Mouse (Mus musculus): ENCODE data around the gene Cyp4a32. TPM values are rescaled to one million over a fixed set of nuclear protein-coding genes. Genes with fewer than 3 reads are reported as not detected.
A peak's percentile ranks its signal among the peaks of the same experiment; 100 is the strongest.
"Not testable (repeated sequence)": the region's sequence is repeated elsewhere in the genome, so short reads cannot be mapped to it uniquely, and the experiment has no call there.

The Cyp4a32 gene
- polyA plus RNA-seq, 1 experiment, result not detected

GRCm38 (mm10) chr4:115642967-115643754 lies 42.4 kb downstream of the Cyp4a32 start:
- H3K36me3 ChIP-seq (ENCODE audit: control insufficient read depth, insufficient read depth, low read length), result peaks cover 6% of the 10 kb centered on the region; the same call in 1 of the 2 replicates
- H3K27ac ChIP-seq (ENCODE audit: insufficient read depth, low read depth, low read length), result peak overlapping the region; percentile 89
- no peaks in the 10 kb centered on the region for H3K27me3 ChIP-seq (ENCODE audit: control insufficient read depth, insufficient read depth, low read length)
- TF ChIP-seq CTCF (IDR thresholded peaks at IDR 0.05; ENCODE audit: extremely low read depth, insufficient read length, insufficient replicate concordance, low read depth, low read length), result no peak
- TF ChIP-seq POLR2A (IDR thresholded peaks at IDR 0.05; ENCODE audit: low read depth, low read length), result no peak
- H3K4me3 ChIP-seq (ENCODE audit: low read depth, low read length), result no peak overlapping the region
- H3K4me1 ChIP-seq (ENCODE audit: control insufficient read depth, insufficient read depth, insufficient read length, low read length), result peaks cover 32% of the 10 kb centered on the region; the same call in 1 of the 2 replicates
- 12% methylated on average over 5 of the region's 5 CpGs for WGBS

- Histone ChIP-seq H3K27me3 (ENCODE audit: control insufficient read depth, insufficient read depth, low read length) (no peaks in the 10 kb centered on the region), H3K27ac (ENCODE audit: insufficient read depth, low read depth, low read length) (peak overlapping the region; percentile 77), H3K36me3 (ENCODE audit: control insufficient read depth, insufficient read depth, low read length) (peaks cover 6% of the 10 kb centered on the region; the same call in 1 of the 2 replicates), H3K4me1 (ENCODE audit: control insufficient read depth, insufficient read depth, insufficient read length, low read length) (peaks cover 36% of the 10 kb centered on the region; the same call in 1 of the 2 replicates), H3K4me3 (ENCODE audit: low read depth, low read length) (no peak overlapping the region)
- TF ChIP-seq POLR2A (IDR thresholded peaks at IDR 0.05; ENCODE audit: low read depth, low read length), result no peak
- TF ChIP-seq CTCF (IDR thresholded peaks at IDR 0.05; ENCODE audit: extremely low read depth, insufficient read length, insufficient replicate concordance, low read depth, low read length), result no peak
Measured at GRCm38 (mm10) chr4:115645371-115645770, 44.6 kb downstream of the Cyp4a32 start.

- peak within 1 kb of the TSS; percentile 58 for H3K4me3 ChIP-seq (ENCODE audit: low read depth, low read length)
- H3K27me3 ChIP-seq (ENCODE audit: control insufficient read depth, insufficient read depth, low read length), result no peaks in the 10 kb centered on the region
- no peaks in the 10 kb centered on the region for H3K36me3 ChIP-seq (ENCODE audit: control insufficient read depth, insufficient read depth, low read length)
- peak; percentile 80 for TF ChIP-seq POLR2A (IDR thresholded peaks at IDR 0.05; ENCODE audit: low read depth, low read length)
- TF ChIP-seq CTCF (IDR thresholded peaks at IDR 0.05; ENCODE audit: extremely low read depth, insufficient read length, insufficient replicate concordance, low read depth, low read length), result no peak
- WGBS, result 18% methylated on average over 9 of the region's 9 CpGs
- peaks cover 36% of the 10 kb centered on the region; the same call in 1 of the 2 replicates for H3K4me1 ChIP-seq (ENCODE audit: control insufficient read depth, insufficient read depth, insufficient read length, low read length)
- peak within 1 kb of the TSS; percentile 64 for H3K27ac ChIP-seq (ENCODE audit: insufficient read depth, low read depth, low read length)
Measured at GRCm38 (mm10) chr4:115647580-115647979, 46.8 kb downstream of the Cyp4a32 start, which contains the start of gene Cyp4b1. Cyp4b1 (minus strand) TSS chr4:115647723.

GRCm38 (mm10) chr4:115648752-115649151 lies 48.0 kb downstream of the Cyp4a32 start:
- TF ChIP-seq POLR2A (IDR thresholded peaks at IDR 0.05; ENCODE audit: low read depth, low read length) (no peak), CTCF (IDR thresholded peaks at IDR 0.05; ENCODE audit: extremely low read depth, insufficient read length, insufficient replicate concordance, low read depth, low read length) (no peak)
- no peak overlapping the region for H3K27ac ChIP-seq (ENCODE audit: insufficient read depth, low read depth, low read length)
- no peak overlapping the region for H3K4me3 ChIP-seq (ENCODE audit: low read depth, low read length)
- peaks cover 27% of the 10 kb centered on the region; the same call in 1 of the 2 replicates for H3K4me1 ChIP-seq (ENCODE audit: control insufficient read depth, insufficient read depth, insufficient read length, low read length)
- no peaks in the 10 kb centered on the region for H3K27me3 ChIP-seq (ENCODE audit: control insufficient read depth, insufficient read depth, low read length)
- WGBS, result 75% methylated on average over 2 of the region's 2 CpGs
- no peaks in the 10 kb centered on the region for H3K36me3 ChIP-seq (ENCODE audit: control insufficient read depth, insufficient read depth, low read length)

- peaks cover 23% of the 10 kb centered on the region; the same call in 1 of the 2 replicates for H3K4me1 ChIP-seq (ENCODE audit: control insufficient read depth, insufficient read depth, insufficient read length, low read length)
- H3K4me3 ChIP-seq (ENCODE audit: low read depth, low read length), result no peak overlapping the region
- no peaks in the 10 kb centered on the region for H3K27me3 ChIP-seq (ENCODE audit: control insufficient read depth, insufficient read depth, low read length)
- H3K36me3 ChIP-seq (ENCODE audit: control insufficient read depth, insufficient read depth, low read length), result no peaks in the 10 kb centered on the region
- TF ChIP-seq CTCF (IDR thresholded peaks at IDR 0.05; ENCODE audit: extremely low read depth, insufficient read length, insufficient replicate concordance, low read depth, low read length), result no peak
- no peak for TF ChIP-seq POLR2A (IDR thresholded peaks at IDR 0.05; ENCODE audit: low read depth, low read length)
- no peak overlapping the region for H3K27ac ChIP-seq (ENCODE audit: insufficient read depth, low read depth, low read length)
Measured at GRCm38 (mm10) chr4:115649344-115649743, 48.6 kb downstream of the Cyp4a32 start.

- WGBS, result 90% methylated on average over 5 of the region's 5 CpGs
- Histone ChIP-seq H3K27ac (ENCODE audit: insufficient read depth, low read depth, low read length) (no peak overlapping the region), H3K4me3 (ENCODE audit: low read depth, low read length) (no peak overlapping the region), H3K27me3 (ENCODE audit: control insufficient read depth, insufficient read depth, low read length) (no peaks in the 10 kb centered on the region), H3K36me3 (ENCODE audit: control insufficient read depth, insufficient read depth, low read length) (no peaks in the 10 kb centered on the region), H3K4me1 (ENCODE audit: control insufficient read depth, insufficient read depth, insufficient read length, low read length) (peaks cover 13% of the 10 kb centered on the region; the same call in 1 of the 2 replicates)
- TF ChIP-seq POLR2A (IDR thresholded peaks at IDR 0.05; ENCODE audit: low read depth, low read length) (no peak), CTCF (IDR thresholded peaks at IDR 0.05; ENCODE audit: extremely low read depth, insufficient read length, insufficient replicate concordance, low read depth, low read length) (no peak)
Measured at GRCm38 (mm10) chr4:115650866-115651265, 50.1 kb downstream of the Cyp4a32 start.

- WGBS, result 57% methylated on average over 7 of the region's 7 CpGs
- not testable (repeated sequence) for H3K27ac ChIP-seq (ENCODE audit: insufficient read depth, low read depth, low read length); H3K36me3 ChIP-seq (ENCODE audit: control insufficient read depth, insufficient read depth, low read length); H3K27me3 ChIP-seq (ENCODE audit: control insufficient read depth, insufficient read depth, low read length); H3K4me3 ChIP-seq (ENCODE audit: low read depth, low read length); H3K4me1 ChIP-seq (ENCODE audit: control insufficient read depth, insufficient read depth, insufficient read length, low read length)
Measured at GRCm38 (mm10) chr4:115655841-115656534, 55.2 kb downstream of the Cyp4a32 start.

- H3K4me3 ChIP-seq (ENCODE audit: low read depth, low read length); H3K36me3 ChIP-seq (ENCODE audit: control insufficient read depth, insufficient read depth, low read length); H3K4me1 ChIP-seq (ENCODE audit: control insufficient read depth, insufficient read depth, insufficient read length, low read length); H3K27ac ChIP-seq (ENCODE audit: insufficient read depth, low read depth, low read length); H3K27me3 ChIP-seq (ENCODE audit: control insufficient read depth, insufficient read depth, low read length): not testable (repeated sequence)
- WGBS, result 54% methylated on average over 1 of the region's 1 CpGs
Measured at GRCm38 (mm10) chr4:115656535-115656922, 55.8 kb downstream of the Cyp4a32 start.
